Mouse (Mus musculus) left cerebral cortex, adult 2 months (tissue): ENCODE results near the gene Rbm18. TPM values are rescaled to one million over a fixed set of nuclear protein-coding genes. Genes with fewer than 3 reads are reported as not detected.

Experiments used
- DNase-seq, 2 experiments: peaks; one replicate each; pipeline ENCODE4 v3.0.0; 2021 to 2022; ENCODE audit warnings: low spot score in 2 of 2, mixed read lengths in 1 of 2; ENCODE audit errors: extremely low spot score in 1 of 2
- H3K27ac ChIP-seq: fragments of 200-600 bp; 2 replicates; pipeline ENCODE4 v1.8.1; 2022
- H3K4me3 ChIP-seq: fragments of 200-600 bp; 2 replicates; pipeline ENCODE4 v1.8.1; 2022
- CTCF ChIP-seq: fragments of 200-600 bp; IDR thresholded peaks from 2 replicates; pipeline ENCODE4 v1.8.1; 2022; ENCODE audit warnings: antibody characterized with exemption, mild to moderate bottlenecking, moderate library complexity
- intact Hi-C: fragments of 180-260 bp; cut with DNase I; formaldehyde crosslinking; loops from one replicate; pipeline ENCODE4 v1.15.1; 2025
- total RNA-seq, 2 experiments: library from RNA; stranded (reverse); gene quantifications; 2 replicates each; pipeline ENCODE4 v1.2.3; 2021

Rbm18 gene
- total RNA-seq, 2 experiments from 2014 or later, result 47.9 to 48.9 TPM

- no peak for DNase-seq
- no peak for TF ChIP-seq CTCF
- intact Hi-C loops, result no loop called here
- no peak overlapping the region for H3K4me3 ChIP-seq
- no peak overlapping the region for H3K27ac ChIP-seq
Measured at GRCm38 (mm10) chr2:36148876-36149365, 12.3 kb upstream of the Rbm18 start.

GRCm38 (mm10) chr2:36139096-36139495, 2.5 kb upstream of the Rbm18 start:
- H3K4me3 ChIP-seq, result no peak overlapping the region
- intact Hi-C loops, result loop anchor here (5.0 to 10.0 kb wide), 2 partner anchors 63 to 136 kb away; no protein-coding TSS in a partner anchor
- TF ChIP-seq CTCF, result no peak

GRCm38 (mm10) chr2:36135887-36136286, 686 bp downstream of the Rbm18 start:
- TF ChIP-seq CTCF, result no peak

More at GRCm38 (mm10) chr2:36139096-36139495, 2.5 kb upstream of the Rbm18 start:
- DNase-seq, result no peak
- H3K27ac ChIP-seq, result no peak overlapping the region

GRCm38 (mm10) chr2:36129051-36129450, 7.5 kb downstream of the Rbm18 start:
- H3K4me3 ChIP-seq, result no peak overlapping the region
- no peak for DNase-seq
- intact Hi-C loops, result no loop called here
- H3K27ac ChIP-seq, result no peak overlapping the region
- no peak for TF ChIP-seq CTCF

More at GRCm38 (mm10) chr2:36135887-36136286, 686 bp downstream of the Rbm18 start:
- no peak for DNase-seq
- Histone ChIP-seq H3K4me3 (peak overlapping the region; percentile 68), H3K27ac (peak overlapping the region; percentile 98)
- intact Hi-C loops, result loop anchor here (2.0 to 10.0 kb wide), 3 partner anchors 66 to 139 kb away; partner anchors contain the start of genes Morn5 and Ndufa8

GRCm38 (mm10) chr2:36127973-36128372, 8.6 kb downstream of the Rbm18 start:
- H3K27ac ChIP-seq, result no peak overlapping the region
- no peak for DNase-seq
- H3K4me3 ChIP-seq, result no peak overlapping the region
- TF ChIP-seq CTCF, result no peak
- intact Hi-C loops, result no loop called here

GRCm38 (mm10) chr2:36126795-36127429, 9.7 kb downstream of the Rbm18 start:
- no peak overlapping the region for H3K4me3 ChIP-seq
- no peak for DNase-seq
- intact Hi-C loops, result no loop called here
- no peak overlapping the region for H3K27ac ChIP-seq
- TF ChIP-seq CTCF, result no peak

- intact Hi-C loops, result no loop called here
- TF ChIP-seq CTCF, result no peak
- Histone ChIP-seq H3K27ac (no peak overlapping the region), H3K4me3 (no peak overlapping the region)
- DNase-seq, result no peak
Measured at GRCm38 (mm10) chr2:36112632-36113031, 23.9 kb downstream of the Rbm18 start.

- DNase-seq, result no peak
- Histone ChIP-seq H3K27ac (no peak overlapping the region), H3K4me3 (no peak overlapping the region)
- TF ChIP-seq CTCF, result no peak
- intact Hi-C loops, result no loop called here
Measured at GRCm38 (mm10) chr2:36108615-36109014, 28.0 kb downstream of the Rbm18 start.

- no peak for DNase-seq
- Histone ChIP-seq H3K27ac (no peak within 1 kb of the TSS), H3K4me3 (peak within 1 kb of the TSS; percentile 34)
- TF ChIP-seq CTCF, result no peak
- intact Hi-C loops, result loop anchor here (5.0 kb wide), 1 partner anchor 93 kb away; no protein-coding TSS in a partner anchor
Measured at GRCm38 (mm10) chr2:36104956-36105741, 31.4 kb downstream of the Rbm18 start, which contains the start of gene Lhx6. Gene Lhx6 (minus strand): TSS chr2:36105408.

GRCm38 (mm10) chr2:36104436-36104955, 32.1 kb downstream of the Rbm18 start:
- DNase-seq, result no peak
- intact Hi-C loops, result loop anchor here (5.0 kb wide), 1 partner anchor 92 kb away; no protein-coding TSS in a partner anchor
- Histone ChIP-seq H3K4me3 (peak overlapping the region; percentile 34), H3K27ac (no peak overlapping the region)
- TF ChIP-seq CTCF, result no peak

GRCm38 (mm10) chr2:36103555-36104367, 32.8 kb downstream of the Rbm18 start:
- no peak overlapping the region; the same call in 1 of the 2 replicates for H3K27ac ChIP-seq
- intact Hi-C loops, result loop anchor here (5.0 kb wide), 1 partner anchor 91 kb away; no protein-coding TSS in a partner anchor

More at GRCm38 (mm10) chr2:36103555-36104367, 32.8 kb downstream of the Rbm18 start:
- H3K4me3 ChIP-seq, result peak overlapping the region; percentile 27
- peak in 1 of 2 experiments; percentile 20 for DNase-seq
- no peak for TF ChIP-seq CTCF
